Mouse (Mus musculus) liver, embryonic 14.5 days (tissue): ENCODE results near the gene Lrrn4. TPM values are rescaled to one million over a fixed set of nuclear protein-coding genes. Genes with fewer than 3 reads are reported as not detected.

Experiments
- ATAC-seq: fragments of 200-750 bp; cut with Nextera tagmentation; 2 replicates; pipeline ENCODE4 v1.8.0; 2017; ENCODE audit warnings: moderate number of reproducible peaks, mild to moderate bottlenecking, moderate library complexity; ENCODE audit not compliant: insufficient read depth
- DNase-seq, 3 experiments: peaks; one replicate each; pipeline ENCODE4 v3.0.0-alpha.2; 2012 to 2013; ENCODE audit warnings: low read depth in 3 of 3, low spot score in 3 of 3
- H3K27ac ChIP-seq: fragments of 300-500 bp; sonication (generic); 2 replicates; pipeline ENCODE4 v1.5.1; 2014; ENCODE audit warnings: moderate library complexity, mild to moderate bottlenecking, control low read depth, inconsistent platforms
- H3K27me3 ChIP-seq: fragments of 300-500 bp; sonication (generic); 2 replicates; pipeline ENCODE4 v1.6.1; 2014; ENCODE audit warnings: mild to moderate bottlenecking, low read length, moderate library complexity; ENCODE audit not compliant: control insufficient read depth, insufficient read depth
- H3K36me3 ChIP-seq: fragments of 300-500 bp; sonication (generic); replicated peaks from 2 replicates; pipeline ENCODE4 v1.6.1; 2014; ENCODE audit warnings: low read depth; ENCODE audit not compliant: control insufficient read depth, insufficient read depth
- H3K4me1 ChIP-seq, 2 experiments: fragments of 200-500 bp in 1 of 2; fragments of 300-500 bp in 1 of 2; sonication (generic) in 1 of 2; replicated peaks; 2 replicates each; pipeline ENCODE4 v1.6.1; 2012 to 2014; ENCODE audit warnings: antibody characterized with exemption in 1 of 2, inconsistent platforms in 1 of 2, low read length in 1 of 2; ENCODE audit not compliant: control insufficient read depth in 2 of 2, insufficient read depth in 2 of 2
- H3K4me2 ChIP-seq: fragments of 300-500 bp; sonication (generic); 2 replicates; pipeline ENCODE4 v1.6.1; 2014; ENCODE audit warnings: low read depth, mild to moderate bottlenecking, control low read depth, moderate library complexity
- H3K4me3 ChIP-seq, 2 experiments: fragments of 200-500 bp in 1 of 2; fragments of 300-500 bp in 1 of 2; sonication (generic) in 1 of 2; 2 replicates each; pipeline ENCODE4 v1.5.1; 2012 to 2014; ENCODE audit warnings: low read depth in 2 of 2, low read length in 2 of 2, mild to moderate bottlenecking in 2 of 2, control low read depth in 1 of 2, inconsistent platforms in 1 of 2, moderate library complexity in 1 of 2; ENCODE audit not compliant: insufficient read depth in 1 of 2
- H3K9ac ChIP-seq: fragments of 300-500 bp; sonication (generic); replicated peaks from 2 replicates; pipeline ENCODE4 v1.6.1; 2014; ENCODE audit warnings: mild to moderate bottlenecking, control low read depth, moderate library complexity
- H3K9me3 ChIP-seq: fragments of 300-500 bp; sonication (generic); 2 replicates; pipeline ENCODE4 v1.6.1; 2016; ENCODE audit warnings: low read length, mixed read lengths; ENCODE audit not compliant: control insufficient read depth
- CTCF ChIP-seq: IDR thresholded peaks from 2 replicates; pipeline ENCODE4 v1.5.1; 2016; ENCODE audit warnings: antibody characterized with exemption, low read depth, control low read depth
- EP300 ChIP-seq: IDR thresholded peaks from 2 replicates; pipeline ENCODE4 v1.6.1; 2016; ENCODE audit warnings: antibody characterized with exemption, low read depth
- WGBS: fragments of 180-500 bp; shearing (Covaris S2); extraction: QIAGEN DNeasy Blood & Tissue Kit; methylation state at CpG from one replicate; pipeline ENCODE4 v1.1.7; 2014; ENCODE audit not compliant: insufficient replicate concordance; 5-methylcytosine and 5-hydroxymethylcytosine counted together
- polyA plus RNA-seq, 2 experiments: library from polyadenylated mRNA; depleted of rRNA in 1 of 2; stranded (reverse) in 1 of 2; unstranded in 1 of 2; fragments of >200 nt; fragmentation: Nextera tagmentation in 1 of 2; extraction: Ambion mirVana in 1 of 2; gene quantifications; 2 replicates each; pipeline versions ENCODE4 v1.2.1 to v1.2.3; 2012 to 2014

The Lrrn4 gene
- polyA plus RNA-seq (2012; rRNA removed) (0.36 and 0.39 TPM in 2 replicates), polyA plus RNA-seq (2014; fragmentation: Nextera tagmentation; extraction: Ambion mirVana) (0.67 and 0.72 TPM in 2 replicates)

DNA sequence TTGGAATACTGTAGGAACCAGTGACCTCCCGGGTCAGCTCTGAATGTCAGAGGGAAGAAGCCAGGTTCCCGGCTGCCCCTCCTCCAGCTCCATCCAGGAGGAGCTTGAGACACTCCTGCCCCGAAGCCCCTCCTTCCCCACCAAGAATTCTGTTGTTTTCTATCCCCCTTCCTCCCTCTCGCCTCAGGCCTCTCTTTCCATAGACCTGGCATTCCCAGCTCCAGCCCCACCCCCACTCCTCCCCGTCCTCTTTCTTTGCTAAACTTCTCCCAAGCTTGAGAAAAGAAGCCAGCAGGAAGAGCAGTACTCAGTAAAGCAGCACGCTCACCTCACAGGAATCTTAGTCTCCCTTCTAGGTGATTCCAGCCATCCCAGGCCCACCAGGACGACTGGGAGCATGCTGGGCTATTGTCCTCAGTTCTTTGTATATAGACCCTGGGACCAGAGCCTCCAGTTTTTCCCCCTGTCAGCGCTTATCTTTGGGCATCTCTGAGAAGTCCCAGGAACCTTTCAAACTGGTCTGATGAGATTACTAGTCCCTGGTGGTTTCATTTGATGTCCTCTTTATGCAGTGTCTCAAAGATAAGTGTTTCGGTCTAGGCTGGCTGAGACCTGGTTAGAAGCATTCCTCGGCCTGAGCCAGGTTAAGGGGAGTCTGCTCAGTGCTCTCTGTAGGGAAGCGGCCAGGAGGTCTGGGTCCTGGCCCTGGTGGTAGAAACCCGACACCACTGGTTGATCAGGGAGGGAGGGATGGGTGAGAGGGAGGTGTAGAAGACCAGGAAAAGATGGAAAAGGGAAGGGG is at the start of gene Lrrn4:
TSS of gene Lrrn4 (minus strand) at position 48 of the 802 bp plus-strand sequence.
- Histone ChIP-seq H3K4me2 (peak within 1 kb of the TSS; percentile 53), H3K36me3 (no peaks in the 10 kb centered on the region), H3K4me3 (peak within 1 kb of the TSS in 1 of 2 experiments; percentile 23; a peak in 2 of 4 replicates), H3K9me3 (no peaks in the 10 kb centered on the region), H3K27me3 (peaks cover 27% of the 10 kb centered on the region), H3K9ac (no peak within 1 kb of the TSS), H3K4me1 (no peaks in the 10 kb centered on the region), H3K27ac (no peak within 1 kb of the TSS)
- DNase-seq = no peak
- no peak for TF ChIP-seq CTCF
- TF ChIP-seq EP300 = no peak
- 13% methylated on average over 12 of the region's 12 CpGs for WGBS
- ATAC-seq = no peak

DNA sequence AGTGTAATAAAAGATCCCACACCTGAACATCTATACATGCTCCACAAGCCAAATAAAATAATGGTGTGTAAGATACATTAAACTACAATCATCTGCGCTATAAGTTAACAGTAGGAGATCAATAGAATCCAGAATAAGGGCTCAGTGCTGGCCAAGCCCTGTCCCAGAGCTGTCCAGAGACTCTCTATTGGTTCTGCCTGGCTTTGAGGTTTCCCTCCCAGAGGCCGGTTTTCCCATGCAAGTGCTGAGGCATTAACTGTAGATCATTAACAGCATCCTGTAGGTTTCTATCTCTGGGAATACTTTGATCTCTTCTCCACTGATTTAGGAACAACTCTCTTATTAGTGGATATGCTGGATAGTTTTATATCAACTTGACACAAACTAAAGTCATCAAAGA is 48.3 kb upstream of the Lrrn4 start:
- H3K4me3 ChIP-seq = no peak overlapping the region
- DNase-seq (no peak), ATAC-seq (no peak)
- H3K27ac ChIP-seq = no peak overlapping the region
- 52% methylated on average over 2 of the region's 2 CpGs for WGBS
- no peak overlapping the region for H3K4me2 ChIP-seq
- H3K27me3 ChIP-seq = no peaks in the 10 kb centered on the region
- H3K9me3 ChIP-seq = no peaks in the 10 kb centered on the region
- H3K4me1 ChIP-seq = no peaks in the 10 kb centered on the region
- TF ChIP-seq EP300 = no peak
- TF ChIP-seq CTCF = no peak
- no peaks in the 10 kb centered on the region for H3K36me3 ChIP-seq
- no peak overlapping the region for H3K9ac ChIP-seq

DNA sequence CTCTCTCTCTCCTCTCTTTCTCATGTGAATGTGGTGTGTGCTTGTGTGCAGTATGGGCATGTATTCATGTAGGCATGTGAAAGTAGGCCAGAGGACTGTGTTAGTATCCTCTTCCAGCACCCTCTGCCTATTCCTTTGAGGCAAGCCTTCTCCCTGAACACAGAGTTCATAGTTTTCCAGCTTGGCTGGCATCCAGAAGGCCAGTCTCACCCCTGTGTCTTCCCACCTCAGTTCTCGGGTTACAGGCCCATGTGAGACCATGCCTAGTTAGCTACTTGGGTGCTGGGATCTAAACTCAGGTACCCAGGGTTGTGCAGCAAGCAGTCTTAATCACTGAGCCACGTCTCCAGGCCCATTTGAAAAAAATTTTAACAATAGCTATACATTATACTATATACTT is 47.2 kb upstream of the Lrrn4 start:
- ATAC-seq (no peak), DNase-seq (no peak)
- H3K4me2 ChIP-seq = no peak overlapping the region
- no peak overlapping the region for H3K9ac ChIP-seq
- H3K4me1 ChIP-seq = 0 out of 4 replicates have a peak, but pooled peaks cover 0 to 2% of the 10 kb centered on the region in 2 experiments
- no peak overlapping the region for H3K27ac ChIP-seq
- 37% methylated on average over 2 of the region's 2 CpGs for WGBS
- H3K27me3 ChIP-seq = no peaks in the 10 kb centered on the region
- H3K9me3 ChIP-seq = no peaks in the 10 kb centered on the region
- H3K4me3 ChIP-seq = no peak overlapping the region
- TF ChIP-seq CTCF (no peak), EP300 (no peak)
- no peaks in the 10 kb centered on the region for H3K36me3 ChIP-seq

DNA sequence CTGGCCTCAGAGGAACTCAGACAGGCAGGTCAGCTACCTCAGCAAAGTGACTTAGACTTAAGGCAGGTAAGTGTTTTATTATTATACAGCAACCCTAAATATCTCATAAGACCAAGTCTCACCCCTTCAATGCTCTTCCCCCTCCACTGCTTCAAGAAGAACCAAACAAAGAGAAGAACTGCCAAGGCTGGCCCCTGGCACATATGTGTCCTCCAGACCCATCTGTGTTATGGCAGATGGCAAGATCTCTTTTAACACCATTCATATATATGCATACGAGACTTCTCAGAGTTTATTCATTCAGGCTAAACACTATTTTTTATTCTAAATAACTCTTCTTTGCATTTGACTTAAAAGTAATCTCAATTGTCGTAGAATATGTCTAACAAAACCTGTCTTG is 46.6 kb upstream of the Lrrn4 start:
- ATAC-seq (no peak), DNase-seq (no peak)
- 43% methylated on average over 2 of the region's 2 CpGs for WGBS
- Histone ChIP-seq H3K9ac (no peak overlapping the region), H3K36me3 (no peaks in the 10 kb centered on the region), H3K4me1 (0 out of 4 replicates have a peak, but pooled peaks cover 0 to 2% of the 10 kb centered on the region in 2 experiments), H3K27ac (no peak overlapping the region), H3K9me3 (no peaks in the 10 kb centered on the region), H3K4me2 (no peak overlapping the region), H3K4me3 (no peak overlapping the region), H3K27me3 (no peaks in the 10 kb centered on the region)
- TF ChIP-seq CTCF (no peak), EP300 (no peak)

DNA sequence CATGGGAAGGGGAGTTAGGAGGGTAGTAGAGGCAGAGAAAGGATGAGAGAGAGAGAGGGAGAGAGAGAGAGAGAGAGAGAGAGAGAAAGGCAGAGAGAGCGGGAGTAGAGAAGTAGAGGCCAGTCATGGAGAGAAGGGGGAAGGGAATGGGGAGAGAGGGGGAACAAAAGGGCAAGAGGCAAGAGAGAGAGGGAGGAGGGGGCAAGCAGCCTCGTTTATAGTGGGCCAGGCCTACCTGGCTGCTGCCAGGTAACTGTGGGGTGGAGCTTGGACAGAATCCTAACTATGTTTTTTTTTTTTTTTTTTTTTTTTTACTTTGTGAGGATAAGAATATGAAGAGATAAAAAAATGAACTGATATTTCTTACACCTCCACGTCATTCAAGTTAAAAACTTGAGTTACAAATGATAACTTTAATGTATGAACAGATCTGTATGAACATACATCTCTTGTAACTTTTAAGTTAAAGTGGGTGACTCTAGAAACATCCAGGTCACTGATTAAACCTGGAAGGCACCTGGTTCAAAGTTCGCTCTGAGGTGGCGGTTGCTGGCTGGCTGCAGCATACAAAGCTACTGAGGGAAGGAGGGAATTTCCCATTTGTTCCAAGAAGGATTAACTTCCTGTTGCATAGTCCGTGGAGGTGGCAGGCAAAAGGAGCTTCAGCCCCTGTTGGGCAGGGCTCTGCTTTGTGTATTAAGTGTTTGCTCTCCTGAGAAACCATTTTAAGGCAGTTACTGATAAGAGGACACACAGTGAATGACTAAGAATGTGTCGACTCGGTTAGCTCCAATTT is 42.8 kb upstream of the Lrrn4 start:
- Histone ChIP-seq H3K9me3 (no peaks in the 10 kb centered on the region), H3K4me1 (0 out of 4 replicates have a peak, but pooled peaks cover 0 to 3% of the 10 kb centered on the region in 2 experiments), H3K9ac (no peak overlapping the region), H3K4me3 (no peak overlapping the region), H3K36me3 (no peaks in the 10 kb centered on the region), H3K4me2 (no peak overlapping the region), H3K27ac (no peak overlapping the region), H3K27me3 (no peaks in the 10 kb centered on the region)
- DNase-seq (peak in 2 of 3 experiments; percentile 7 to 18), ATAC-seq (no peak)
- no peak for TF ChIP-seq EP300
- TF ChIP-seq CTCF = no peak
- WGBS = 29% methylated on average over 8 of the region's 8 CpGs
